Mouse (Mus musculus): Measurements from ENCODE around the gene Ccdc125.

DNA sequence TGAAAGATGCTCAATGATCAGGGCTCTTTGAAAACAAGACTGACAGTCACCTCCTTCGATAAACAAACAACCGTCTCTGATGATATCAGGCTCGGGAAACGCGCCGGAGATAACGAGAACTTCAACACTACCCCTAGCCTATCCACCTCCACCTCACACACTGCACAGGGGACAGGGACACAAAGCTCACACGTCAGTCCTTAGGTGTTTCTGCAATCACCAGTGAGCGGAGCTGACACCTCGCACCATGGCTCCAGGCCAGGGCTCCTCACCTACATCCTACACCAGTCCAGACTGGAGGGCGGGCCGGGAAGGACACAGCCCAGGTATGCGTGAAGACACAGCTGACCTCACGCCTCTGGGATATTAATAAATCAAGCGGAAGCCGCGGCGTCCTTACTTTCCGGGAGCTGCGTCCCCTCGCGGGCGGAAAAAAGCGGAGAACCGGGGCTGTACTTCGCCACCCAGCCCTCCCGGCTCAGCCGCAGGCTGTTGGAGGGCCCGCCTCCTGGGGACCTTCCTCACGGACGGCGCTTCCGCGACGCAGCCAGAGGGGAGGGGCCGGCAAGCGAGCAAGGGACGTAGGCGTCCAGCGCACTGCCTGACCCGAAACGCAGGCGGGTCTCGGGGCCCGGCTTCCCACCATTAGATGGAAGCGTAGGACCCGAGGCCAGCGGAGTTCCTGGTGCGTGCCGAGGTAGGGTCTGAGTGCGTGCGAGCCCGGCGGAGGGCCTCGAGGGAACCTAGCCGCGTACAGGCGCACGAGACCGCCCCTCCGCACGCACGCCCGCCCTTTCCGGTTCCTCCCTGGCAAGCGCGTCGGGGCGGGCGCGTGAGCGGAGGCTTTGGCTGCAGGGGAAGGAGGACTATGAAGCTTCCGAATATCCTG, 18.7 kb upstream of the Ccdc125 start, which contains the start of the genes Ak6 and Rad17:
- TF ChIP-seq POLR2A (IDR thresholded peaks at IDR 0.05; ENCODE audit: insufficient read length, low read depth) (peak; percentile 61), MYOG (IDR thresholded peaks at IDR 0.05; ENCODE audit: control insufficient read depth in 1 of 3, insufficient read depth in 1 of 3, insufficient read length in 2 of 3, low read depth in 2 of 3) (peak in 1 of 3 experiments; percentile 19), TCF12 (IDR thresholded peaks at IDR 0.05; ENCODE audit: insufficient read depth, poor library complexity, severe bottlenecking) (no peak), USF1 (IDR thresholded peaks at IDR 0.05; ENCODE audit: low read depth) (no peak), TCF3 (IDR thresholded peaks at IDR 0.05; ENCODE audit: insufficient read length, low read depth) (no peak), MAX (IDR thresholded peaks at IDR 0.05; ENCODE audit: low read depth) (peak; percentile 82), CEBPB (IDR thresholded peaks at IDR 0.05; ENCODE audit: insufficient read depth, poor library complexity, severe bottlenecking) (no peak), POLR2AphosphoS2 (IDR thresholded peaks at IDR 0.05; ENCODE audit: insufficient read length, low read depth) (peak; percentile 44), E2F4 (IDR thresholded peaks at IDR 0.05; ENCODE audit: insufficient read depth) (no peak)
